Mouse (Mus musculus) embryonic fibroblast, embryonic 13.5 days (primary cell): ENCODE results near the gene Gnpat.

Experiments
- CTCF ChIP-seq: IDR thresholded peaks from 2 replicates; pipeline ENCODE4 v1.5.1; 2011; ENCODE audit warnings: mild to moderate bottlenecking, control low read depth, low read length, moderate library complexity, borderline replicate concordance; ENCODE audit not compliant: insufficient read depth
- POLR2A ChIP-seq: IDR thresholded peaks from 2 replicates; pipeline ENCODE4 v1.6.1; 2011; ENCODE audit warnings: low read depth, mild to moderate bottlenecking, control low read depth, low read length, moderate library complexity

DNA sequence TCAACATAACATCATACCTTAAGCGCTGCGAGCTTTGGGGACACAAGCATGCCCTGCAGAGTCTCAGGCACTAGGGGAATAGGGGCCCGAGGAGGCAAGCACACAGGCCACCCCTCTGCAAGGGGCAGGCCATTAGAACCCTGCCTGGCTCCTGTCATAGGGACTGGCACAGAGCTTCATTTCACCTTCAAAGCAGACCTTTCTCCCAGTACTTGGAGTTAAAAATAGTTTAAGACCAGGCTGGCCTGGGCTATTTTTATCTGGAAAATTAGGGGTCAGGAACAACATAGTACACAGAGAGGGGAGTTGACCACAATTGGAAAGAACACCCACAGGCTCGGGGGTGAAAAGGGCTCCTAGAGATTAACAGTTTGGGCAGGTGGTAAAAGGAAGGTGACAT is 74.5 kb downstream of the Gnpat start:
- TF ChIP-seq CTCF, result no peak
- no peak for TF ChIP-seq POLR2A
